Mouse (Mus musculus): Measurements from ENCODE around the gene Ank. TPM values are rescaled to one million over a fixed set of nuclear protein-coding genes. Genes with fewer than 3 reads are reported as not detected.

The Ank gene
- polyA plus RNA-seq, 1 experiment from 2014 or later, result 9.3 TPM

DNA sequence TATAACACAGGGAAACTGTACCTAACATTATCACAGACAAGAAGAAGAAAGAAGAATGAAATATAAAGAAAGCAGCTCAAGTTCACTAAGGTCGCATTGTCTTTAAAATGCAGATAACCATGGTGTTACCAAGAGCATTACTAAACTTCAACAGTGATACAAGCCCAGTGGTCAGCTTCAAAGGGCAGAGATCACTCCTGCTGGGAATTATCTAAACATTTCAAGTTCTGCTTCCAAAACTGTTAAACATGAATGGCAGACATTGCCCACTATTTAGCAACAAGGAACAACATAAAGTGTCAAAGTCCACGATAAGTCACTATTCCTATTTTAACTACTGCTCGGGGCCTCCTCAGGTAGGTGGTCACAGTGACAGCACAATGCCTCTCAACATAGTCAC, 138.1 kb downstream of the Ank start:
- no peak overlapping the region for H3K9ac ChIP-seq (replicated peaks; ENCODE audit: low read depth)
- ATAC-seq, result no peak
- TF ChIP-seq EP300 (IDR thresholded peaks at IDR 0.05) (no peak), CTCF (IDR thresholded peaks at IDR 0.05) (no peak)
- H3K4me2 ChIP-seq (replicated peaks; ENCODE audit: low read depth, low read length), result no peak overlapping the region
- peaks cover 18% of the 10 kb centered on the region for H3K36me3 ChIP-seq (ENCODE audit: insufficient read depth, low read length)
- no peaks in the 10 kb centered on the region for H3K9me3 ChIP-seq (ENCODE audit: low read length)
- no peak overlapping the region for H3K27ac ChIP-seq (ENCODE audit: low read length)
- WGBS, result 85% methylated on average over 3 of the region's 3 CpGs
- H3K4me1 ChIP-seq (ENCODE audit: insufficient read depth, low read depth, low read length), result no peaks in the 10 kb centered on the region
- no peak for DNase-seq (ENCODE audit: low spot score)
- H3K4me3 ChIP-seq (ENCODE audit: low read depth, low read length), result no peak overlapping the region
- no peaks in the 10 kb centered on the region for H3K27me3 ChIP-seq (replicated peaks; ENCODE audit: insufficient read depth, low read length)

GRCm38 (mm10) chr15:27605252-27605651, 138.8 kb downstream of the Ank start:
- WGBS, result 68% methylated on average over 3 of the region's 3 CpGs
- H3K4me2 ChIP-seq (replicated peaks; ENCODE audit: low read depth, low read length), result no peak overlapping the region
- no peaks in the 10 kb centered on the region for H3K27me3 ChIP-seq (replicated peaks; ENCODE audit: insufficient read depth, low read length)
- DNase-seq (ENCODE audit: low spot score), result no peak
- peaks cover 18% of the 10 kb centered on the region for H3K36me3 ChIP-seq (ENCODE audit: insufficient read depth, low read length)
- no peak overlapping the region for H3K9ac ChIP-seq (replicated peaks; ENCODE audit: low read depth)
- H3K9me3 ChIP-seq (ENCODE audit: low read length), result no peaks in the 10 kb centered on the region
- H3K27ac ChIP-seq (ENCODE audit: low read length), result no peak overlapping the region
- TF ChIP-seq CTCF (IDR thresholded peaks at IDR 0.05), result no peak; the same call in 1 of the 2 replicates
- TF ChIP-seq EP300 (IDR thresholded peaks at IDR 0.05), result no peak
- H3K4me3 ChIP-seq (ENCODE audit: low read depth, low read length), result no peak overlapping the region
- H3K4me1 ChIP-seq (ENCODE audit: insufficient read depth, low read depth, low read length), result no peaks in the 10 kb centered on the region
- no peak for ATAC-seq

DNA sequence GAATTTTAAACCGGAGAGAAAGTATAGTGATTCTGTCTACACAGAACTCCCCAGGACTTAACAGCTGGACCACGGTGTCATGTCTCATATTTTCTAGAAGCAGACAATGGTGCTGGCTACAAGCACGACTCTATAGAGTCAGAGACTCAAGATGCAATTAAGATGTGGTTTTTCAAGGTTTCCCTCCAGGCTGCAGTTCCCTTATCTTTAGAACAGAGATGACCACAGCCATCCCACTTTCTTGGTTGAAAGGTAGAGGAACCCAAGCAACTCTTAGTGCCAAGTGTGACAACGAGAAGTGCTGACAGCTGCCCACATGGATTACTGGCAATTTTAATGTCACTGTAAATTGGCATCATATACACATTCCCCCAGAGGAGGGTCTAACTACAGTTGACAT, 143.1 kb downstream of the Ank start:
- ATAC-seq (no peak), DNase-seq (ENCODE audit: low spot score) (no peak)
- no peak overlapping the region for H3K4me2 ChIP-seq (replicated peaks; ENCODE audit: low read depth, low read length)
- no peak overlapping the region for H3K9ac ChIP-seq (replicated peaks; ENCODE audit: low read depth)
- no peaks in the 10 kb centered on the region for H3K4me1 ChIP-seq (ENCODE audit: insufficient read depth, low read depth, low read length)
- no peak overlapping the region for H3K27ac ChIP-seq (ENCODE audit: low read length)
- no peaks in the 10 kb centered on the region for H3K9me3 ChIP-seq (ENCODE audit: low read length)
- TF ChIP-seq CTCF (IDR thresholded peaks at IDR 0.05) (no peak), EP300 (IDR thresholded peaks at IDR 0.05) (no peak)
- no peaks in the 10 kb centered on the region for H3K27me3 ChIP-seq (replicated peaks; ENCODE audit: insufficient read depth, low read length)
- peaks cover 18% of the 10 kb centered on the region for H3K36me3 ChIP-seq (ENCODE audit: insufficient read depth, low read length)
- WGBS, result 76% methylated on average over 4 of the region's 4 CpGs
- H3K4me3 ChIP-seq (ENCODE audit: low read depth, low read length), result no peak overlapping the region

- DNase-seq (ENCODE audit: low spot score) (peak; percentile 83), ATAC-seq (peak; percentile 75)
- Histone ChIP-seq H3K27ac (ENCODE audit: low read length) (no peak overlapping the region), H3K9me3 (ENCODE audit: low read length) (no peaks in the 10 kb centered on the region), H3K4me2 (replicated peaks; ENCODE audit: low read depth, low read length) (no peak overlapping the region), H3K27me3 (replicated peaks; ENCODE audit: insufficient read depth, low read length) (no peaks in the 10 kb centered on the region), H3K4me1 (ENCODE audit: insufficient read depth, low read depth, low read length) (no peaks in the 10 kb centered on the region), H3K9ac (replicated peaks; ENCODE audit: low read depth) (no peak overlapping the region), H3K4me3 (ENCODE audit: low read depth, low read length) (no peak overlapping the region), H3K36me3 (ENCODE audit: insufficient read depth, low read length) (peaks cover 9% of the 10 kb centered on the region)
- TF ChIP-seq CTCF (IDR thresholded peaks at IDR 0.05) (peak; percentile 89), EP300 (IDR thresholded peaks at IDR 0.05) (no peak)
- WGBS, result 44% methylated on average over 6 of the region's 6 CpGs
Observed at GRCm38 (mm10) chr15:27612533-27613221, 146.2 kb downstream of the Ank start.

DNA sequence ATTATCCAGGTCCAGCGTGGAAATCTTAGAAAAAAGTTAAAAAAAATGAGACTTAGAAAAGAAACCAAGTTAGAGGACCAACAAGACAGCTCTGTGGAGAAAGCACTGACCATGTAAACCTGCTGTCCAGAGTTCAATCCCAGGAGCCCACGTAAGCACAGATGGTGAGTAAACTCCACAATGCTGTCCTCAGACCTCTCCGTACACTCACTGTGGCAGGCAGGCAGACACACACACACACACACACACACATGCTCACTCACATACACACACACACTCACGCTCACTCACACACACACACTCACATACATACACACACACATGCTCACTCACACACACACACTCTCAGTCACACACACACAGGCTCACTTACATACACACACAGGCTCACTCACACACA, 146.8 kb downstream of the Ank start:
- 85% methylated on average over 4 of the region's 4 CpGs for WGBS
- DNase-seq (ENCODE audit: low spot score) (no peak), ATAC-seq (no peak)
- Histone ChIP-seq H3K27ac (ENCODE audit: low read length) (no peak overlapping the region), H3K9me3 (ENCODE audit: low read length) (no peaks in the 10 kb centered on the region), H3K4me3 (ENCODE audit: low read depth, low read length) (no peak overlapping the region), H3K36me3 (ENCODE audit: insufficient read depth, low read length) (peaks cover 8% of the 10 kb centered on the region), H3K4me2 (replicated peaks; ENCODE audit: low read depth, low read length) (no peak overlapping the region), H3K4me1 (ENCODE audit: insufficient read depth, low read depth, low read length) (no peaks in the 10 kb centered on the region), H3K27me3 (replicated peaks; ENCODE audit: insufficient read depth, low read length) (no peaks in the 10 kb centered on the region), H3K9ac (replicated peaks; ENCODE audit: low read depth) (no peak overlapping the region)
- no peak for TF ChIP-seq CTCF (IDR thresholded peaks at IDR 0.05)
- TF ChIP-seq EP300 (IDR thresholded peaks at IDR 0.05), result no peak

- H3K27ac ChIP-seq (ENCODE audit: low read length), result no peak overlapping the region
- TF ChIP-seq EP300 (IDR thresholded peaks at IDR 0.05) (no peak), CTCF (IDR thresholded peaks at IDR 0.05) (peak; percentile 39)
- peaks cover 8% of the 10 kb centered on the region; the same call in 1 of the 2 replicates for H3K4me1 ChIP-seq (ENCODE audit: insufficient read depth, low read depth, low read length)
- H3K36me3 ChIP-seq (ENCODE audit: insufficient read depth, low read length), result 0 out of 2 replicates have a peak, but pooled peaks cover 3% of the 10 kb centered on the region
- no peak overlapping the region for H3K9ac ChIP-seq (replicated peaks; ENCODE audit: low read depth)
- H3K9me3 ChIP-seq (ENCODE audit: low read length), result no peaks in the 10 kb centered on the region
- 52% methylated on average over 4 of the region's 4 CpGs for WGBS
- H3K27me3 ChIP-seq (replicated peaks; ENCODE audit: insufficient read depth, low read length), result no peaks in the 10 kb centered on the region
- H3K4me2 ChIP-seq (replicated peaks; ENCODE audit: low read depth, low read length), result no peak overlapping the region
- H3K4me3 ChIP-seq (ENCODE audit: low read depth, low read length), result no peak overlapping the region
- DNase-seq (ENCODE audit: low spot score) (peak; percentile 53), ATAC-seq (peak; percentile 29; the same call in 1 of the 2 replicates)
Observed at GRCm38 (mm10) chr15:27616159-27616558, 149.7 kb downstream of the Ank start.
